Mouse (Mus musculus) midbrain, embryonic 16.5 days (tissue): ENCODE measurements around the gene Slc7a10. TPM values are rescaled to one million over a fixed set of nuclear protein-coding genes. Genes with fewer than 3 reads are reported as not detected.

ENCODE experiments used
- ATAC-seq: fragments of 200-750 bp; cut with Nextera tagmentation; 2 replicates; pipeline ENCODE4 v1.8.0; 2017; ENCODE audit warnings: moderate TSS enrichment
- H3K27ac ChIP-seq: fragments of 300-500 bp; sonication (generic); 2 replicates; pipeline ENCODE4 v1.5.1; 2014; ENCODE audit warnings: mild to moderate bottlenecking, low read length, mixed read lengths
- H3K27me3 ChIP-seq: fragments of 300-500 bp; sonication (generic); 2 replicates; pipeline ENCODE4 v1.6.1; 2014; ENCODE audit warnings: low read depth, low read length, mixed read lengths; ENCODE audit not compliant: control insufficient read depth, insufficient read depth
- H3K36me3 ChIP-seq: fragments of 300-500 bp; sonication (generic); 2 replicates; pipeline ENCODE4 v1.6.1; 2014; ENCODE audit warnings: mild to moderate bottlenecking, low read length, moderate library complexity, mixed read lengths; ENCODE audit not compliant: control insufficient read depth, insufficient read depth
- H3K4me1 ChIP-seq: fragments of 300-500 bp; sonication (generic); 2 replicates; pipeline ENCODE4 v1.6.1; 2014; ENCODE audit warnings: mild to moderate bottlenecking, low read length, mixed read lengths; ENCODE audit not compliant: control insufficient read depth, insufficient read depth
- H3K4me2 ChIP-seq: fragments of 300-500 bp; sonication (generic); 2 replicates; pipeline ENCODE4 v1.6.1; 2014; ENCODE audit warnings: mild to moderate bottlenecking, low read length, mixed read lengths
- H3K4me3 ChIP-seq: fragments of 300-500 bp; sonication (generic); 2 replicates; pipeline ENCODE4 v1.5.1; 2014; ENCODE audit warnings: low read depth, mild to moderate bottlenecking, low read length, moderate library complexity, mixed read lengths
- H3K9ac ChIP-seq: fragments of 300-500 bp; sonication (generic); 2 replicates; pipeline ENCODE4 v1.6.1; 2014; ENCODE audit warnings: low read depth, low read length, mixed read lengths
- H3K9me3 ChIP-seq: fragments of 300-500 bp; sonication (generic); replicated peaks from 2 replicates; pipeline ENCODE4 v1.6.1; 2014; ENCODE audit warnings: mild to moderate bottlenecking, low read length, mixed read lengths; ENCODE audit not compliant: control insufficient read depth, poor library complexity, severe bottlenecking
- WGBS: fragments of 180-500 bp; shearing (Covaris S2); extraction: QIAGEN DNeasy Blood & Tissue Kit; methylation state at CpG from one replicate; pipeline ENCODE4 v1.1.7; 2014; 5-methylcytosine and 5-hydroxymethylcytosine counted together
- polyA plus RNA-seq: library from polyadenylated mRNA; unstranded; fragments of >200 nt; fragmentation: Nextera tagmentation; extraction: Ambion mirVana; gene quantifications from 2 replicates; pipeline ENCODE4 v1.2.1, GENCODE M21; 2015

Slc7a10 gene
- polyA plus RNA-seq, 1 experiment from 2014 or later: 21.0 TPM

DNA sequence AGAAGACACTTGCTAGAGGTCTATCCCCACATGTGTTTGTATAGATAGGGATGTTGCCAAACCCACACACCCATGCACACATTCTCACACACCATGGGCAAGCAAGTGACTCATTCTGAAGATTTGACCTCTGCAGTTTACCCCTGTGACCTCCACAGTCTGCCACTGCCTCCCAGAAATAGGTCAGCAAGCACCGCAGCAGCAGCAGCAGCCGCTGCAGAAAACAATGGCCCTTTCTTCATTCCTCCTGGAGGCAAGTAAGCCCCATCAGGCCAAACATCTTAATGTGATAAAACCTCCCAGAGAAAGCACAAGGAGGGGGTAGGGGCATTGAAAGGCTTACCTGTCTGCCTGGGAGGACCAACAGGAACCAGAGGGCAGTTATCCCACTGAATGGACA, 5.1 kb downstream of the Slc7a10 start:
- Histone ChIP-seq H3K4me1 (peaks cover 2% of the 10 kb centered on the region), H3K4me2 (no peak overlapping the region), H3K27me3 (peaks cover 18% of the 10 kb centered on the region), H3K27ac (no peak overlapping the region), H3K9me3 (no peaks in the 10 kb centered on the region), H3K9ac (no peak overlapping the region), H3K4me3 (no peak overlapping the region), H3K36me3 (no peaks in the 10 kb centered on the region)
- no peak for ATAC-seq
- WGBS: 3% methylated on average over 2 of the region's 2 CpGs

DNA sequence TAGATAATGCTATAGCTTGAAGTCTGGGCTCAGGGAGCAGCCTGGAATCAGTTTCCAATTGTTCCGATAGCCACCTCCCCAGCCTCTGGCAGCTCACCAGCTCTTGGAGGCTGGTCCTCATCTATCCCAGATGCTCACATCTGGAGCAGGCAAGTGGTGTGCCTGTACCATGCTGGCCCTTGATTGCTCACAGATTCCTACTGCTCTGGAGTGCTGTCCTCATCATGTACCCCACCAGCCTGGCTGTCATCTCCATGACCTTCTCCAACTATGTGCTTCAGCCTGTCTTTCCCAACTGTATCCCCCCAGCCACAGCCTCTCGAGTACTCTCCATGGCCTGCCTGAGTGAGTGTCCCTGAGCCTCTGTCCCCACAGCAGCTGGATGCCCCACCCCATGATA, 10.8 kb downstream of the Slc7a10 start:
- no peak for ATAC-seq
- Histone ChIP-seq H3K4me1 (no peaks in the 10 kb centered on the region), H3K9me3 (no peaks in the 10 kb centered on the region), H3K4me2 (no peak overlapping the region), H3K9ac (no peak overlapping the region), H3K27me3 (no peaks in the 10 kb centered on the region), H3K36me3 (peaks cover 23% of the 10 kb centered on the region), H3K27ac (no peak overlapping the region), H3K4me3 (no peak overlapping the region)
- 88% methylated on average over 2 of the region's 2 CpGs for whole genome bisulfite sequencing

DNA sequence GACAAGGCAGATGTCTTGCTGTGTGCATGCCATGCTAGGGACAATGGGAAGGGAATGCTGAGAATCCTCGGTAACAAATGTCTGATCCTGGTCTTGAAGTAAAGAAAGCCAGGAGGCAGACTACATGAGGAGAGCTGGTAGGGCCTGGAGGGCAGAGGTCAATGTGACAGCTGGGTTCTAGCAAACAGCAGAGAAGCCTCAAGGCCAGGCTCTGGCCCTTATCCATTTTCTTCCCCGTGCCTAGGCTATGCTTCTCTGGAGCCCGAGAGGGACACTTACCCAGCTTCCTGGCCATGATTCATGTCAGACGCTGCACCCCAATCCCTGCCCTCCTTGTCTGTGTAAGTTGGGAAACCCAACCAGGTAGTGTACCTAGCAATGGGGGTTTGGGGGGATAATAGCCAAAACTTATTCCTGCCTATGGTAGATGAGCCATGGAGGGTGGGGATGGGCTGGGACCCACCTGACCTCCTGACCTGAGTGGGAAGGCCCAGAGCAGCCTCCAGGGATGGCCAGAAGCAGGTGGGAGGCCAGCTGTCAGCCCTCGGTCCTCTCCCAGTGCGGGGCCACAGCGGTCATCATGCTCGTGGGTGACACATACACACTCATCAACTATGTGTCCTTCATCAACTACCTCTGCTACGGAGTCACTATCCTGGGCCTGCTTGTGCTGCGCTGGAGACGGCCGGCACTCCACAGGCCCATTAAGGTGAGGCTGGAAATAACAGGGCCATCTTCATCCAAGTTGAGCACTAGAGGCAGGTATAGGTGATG, 13.0 kb downstream of the Slc7a10 start:
- no peak; the same call in 1 of the 2 replicates for ATAC-seq
- no peaks in the 10 kb centered on the region for H3K27me3 ChIP-seq
- no peak overlapping the region for H3K9ac ChIP-seq
- WGBS: 97% methylated on average over 12 of the region's 12 CpGs
- H3K9me3 ChIP-seq: no peaks in the 10 kb centered on the region
- no peaks in the 10 kb centered on the region for H3K4me1 ChIP-seq
- H3K4me2 ChIP-seq: no peak overlapping the region
- no peak overlapping the region for H3K27ac ChIP-seq
- peaks cover 44% of the 10 kb centered on the region for H3K36me3 ChIP-seq
- H3K4me3 ChIP-seq: no peak overlapping the region

- ATAC-seq: no peak
- no peaks in the 10 kb centered on the region for H3K9me3 ChIP-seq
- no peak overlapping the region for H3K4me3 ChIP-seq
- no peak overlapping the region for H3K4me2 ChIP-seq
- no peak overlapping the region for H3K9ac ChIP-seq
- H3K4me1 ChIP-seq: no peaks in the 10 kb centered on the region
- no peaks in the 10 kb centered on the region for H3K27me3 ChIP-seq
- no peak overlapping the region for H3K27ac ChIP-seq
- peaks cover 49% of the 10 kb centered on the region for H3K36me3 ChIP-seq
These were observed 13.6 kb downstream of the Slc7a10 start for GRCm38 (mm10) chr7:35199755-35200154.

- Histone ChIP-seq H3K9ac (no peak overlapping the region), H3K9me3 (no peaks in the 10 kb centered on the region), H3K27ac (no peak overlapping the region), H3K36me3 (peaks cover 23% of the 10 kb centered on the region), H3K4me1 (peaks cover 12% of the 10 kb centered on the region), H3K4me2 (no peak overlapping the region), H3K27me3 (no peaks in the 10 kb centered on the region), H3K4me3 (no peak overlapping the region)
- WGBS: 93% methylated on average over 4 of the region's 4 CpGs
- ATAC-seq: no peak
These were observed 25.6 kb downstream of the Slc7a10 start for GRCm38 (mm10) chr7:35211791-35212190.

DNA sequence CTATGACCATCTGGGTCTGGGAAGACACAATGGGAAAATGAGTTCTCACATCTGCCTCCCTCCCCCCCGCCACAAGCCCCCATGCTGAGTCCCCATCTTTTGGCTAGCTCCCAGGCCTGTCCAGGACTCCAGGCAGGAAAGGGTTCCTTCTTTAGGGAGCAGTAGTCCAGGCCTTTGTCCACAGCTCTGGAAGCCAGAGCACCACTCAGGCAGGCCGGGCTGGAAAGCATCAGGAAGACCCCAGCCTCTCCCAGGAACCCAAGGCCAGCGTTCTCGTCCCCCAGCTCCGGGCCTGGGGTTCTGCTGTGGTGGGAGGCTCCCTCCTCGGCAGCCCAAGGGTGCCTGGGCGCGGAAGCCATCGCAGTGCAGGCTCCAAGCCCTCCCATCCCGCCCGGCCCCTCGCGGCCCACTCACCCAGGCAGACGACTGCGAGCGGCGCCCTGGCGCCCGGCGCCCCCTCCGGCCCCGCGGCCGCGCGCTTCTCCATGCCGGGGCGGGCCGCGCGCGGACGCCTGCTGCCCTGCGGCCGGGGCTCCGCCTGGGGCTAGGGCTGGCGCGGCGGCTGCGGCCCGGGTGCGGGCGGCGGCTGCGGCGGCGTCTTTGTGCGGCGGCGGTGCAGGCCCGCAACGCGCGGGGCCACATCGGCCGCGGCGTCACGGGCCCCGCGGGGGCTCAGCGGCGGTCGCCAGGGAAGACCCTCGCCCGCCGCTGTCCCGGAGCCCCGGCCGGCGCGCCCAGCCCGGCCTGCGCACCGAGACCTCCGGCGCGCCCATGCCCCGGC, 28.4 kb downstream of the Slc7a10 start:
- Histone ChIP-seq H3K27ac (peak overlapping the region; percentile 88), H3K4me1 (peaks cover 12% of the 10 kb centered on the region), H3K36me3 (peaks cover 12% of the 10 kb centered on the region), H3K27me3 (no peaks in the 10 kb centered on the region), H3K4me2 (peak overlapping the region; percentile 64), H3K9ac (peak overlapping the region; percentile 93), H3K4me3 (peak overlapping the region; percentile 77), H3K9me3 (no peaks in the 10 kb centered on the region)
- WGBS: 0% methylated on average over 14 of the region's 79 CpGs
- peak; percentile 64 for ATAC-seq

DNA sequence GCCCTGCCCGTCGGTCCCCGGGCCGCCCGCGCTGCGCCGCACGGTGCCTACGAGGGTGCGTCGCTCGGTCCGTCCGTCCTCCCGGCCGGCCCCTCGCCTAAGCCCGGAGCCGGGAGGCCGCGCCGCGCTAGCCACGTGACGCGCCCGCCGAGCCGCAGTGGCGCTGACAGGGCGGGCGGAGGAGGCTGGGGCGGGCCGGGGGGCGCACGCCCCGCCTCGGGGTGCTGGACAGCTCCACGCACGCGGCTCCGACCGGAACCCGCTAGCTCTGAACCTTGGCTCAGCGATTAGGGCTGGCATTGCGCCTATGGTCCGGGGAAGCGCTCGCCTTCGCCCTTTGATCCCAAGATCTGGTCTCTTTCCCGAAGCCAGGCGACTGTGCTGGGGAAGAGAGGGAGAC, 29.0 kb downstream of the Slc7a10 start, which contains the start of gene Lrp3:
Gene Lrp3, minus strand, starts transcription at position 274 of the 400 bp plus-strand sequence.
- Histone ChIP-seq H3K4me3 (peak within 1 kb of the TSS; percentile 77), H3K4me1 (peaks cover 12% of the 10 kb centered on the region), H3K27me3 (no peaks in the 10 kb centered on the region), H3K9ac (peak within 1 kb of the TSS; percentile 93), H3K4me2 (peak within 1 kb of the TSS; percentile 64), H3K36me3 (peaks cover 9% of the 10 kb centered on the region), H3K27ac (peak within 1 kb of the TSS; percentile 88), H3K9me3 (no peaks in the 10 kb centered on the region)
- ATAC-seq: peak; percentile 91
- under 1% methylated on average over 49 of the region's 53 CpGs for WGBS

- WGBS: 40% methylated on average over 5 of the region's 5 CpGs
- Histone ChIP-seq H3K4me3 (peak overlapping the region; percentile 77), H3K36me3 (peaks cover 7% of the 10 kb centered on the region), H3K27me3 (no peaks in the 10 kb centered on the region), H3K9me3 (no peaks in the 10 kb centered on the region), H3K9ac (peak overlapping the region; percentile 93), H3K4me2 (peak overlapping the region; percentile 64), H3K4me1 (peaks cover 12% of the 10 kb centered on the region), H3K27ac (peak overlapping the region; percentile 88)
- peak; percentile 2; the same call in 1 of the 2 replicates for ATAC-seq
These were observed 29.5 kb downstream of the Slc7a10 start for GRCm38 (mm10) chr7:35215731-35216130.
